Mouse (Mus musculus): ENCODE data around the gene Gm5861.
"Not testable (repeated sequence)": the region's sequence is repeated elsewhere in the genome, so short reads cannot be mapped to it uniquely, and the experiment has no call there.

- TF ChIP-seq CTCF (IDR thresholded peaks at IDR 0.05; ENCODE audit: low read depth, low read length); POLR2A (IDR thresholded peaks at IDR 0.05; ENCODE audit: borderline replicate concordance, low read depth, low read length): not testable (repeated sequence)
Observed at GRCm38 (mm10) chr5:11138031-11138430, 44.8 kb upstream of the Gm5861 start.
